Mouse (Mus musculus) cerebellum, postnatal 14 days (tissue): ENCODE data around the gene Myl3.

Source experiments
- DNase-seq, 2 experiments: peaks; one replicate each; pipeline ENCODE4 v3.0.0; 2021; ENCODE audit warnings: mixed read lengths in 2 of 2

The Myl3 gene

DNA sequence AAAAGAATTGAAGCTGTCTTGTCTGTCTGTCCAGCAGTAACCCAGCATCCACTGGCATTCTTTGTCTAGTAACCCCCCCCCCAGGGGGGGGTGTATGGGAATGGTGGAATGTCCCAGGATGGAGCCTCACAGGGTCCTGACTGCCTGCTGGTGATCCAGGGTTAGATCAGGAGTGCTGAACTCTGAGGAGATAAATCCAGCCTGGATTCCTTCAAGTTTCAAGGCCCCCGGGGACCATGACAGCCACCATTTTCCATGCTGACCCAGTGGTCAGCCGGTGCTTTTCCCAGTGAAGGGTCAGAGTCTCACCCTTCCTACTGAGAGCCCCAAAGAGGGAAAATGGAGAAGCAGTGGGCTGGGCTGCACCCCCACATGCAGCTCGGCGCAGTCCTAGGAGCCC is 9.8 kb upstream of the Myl3 start:
- no peak for DNase-seq

DNA sequence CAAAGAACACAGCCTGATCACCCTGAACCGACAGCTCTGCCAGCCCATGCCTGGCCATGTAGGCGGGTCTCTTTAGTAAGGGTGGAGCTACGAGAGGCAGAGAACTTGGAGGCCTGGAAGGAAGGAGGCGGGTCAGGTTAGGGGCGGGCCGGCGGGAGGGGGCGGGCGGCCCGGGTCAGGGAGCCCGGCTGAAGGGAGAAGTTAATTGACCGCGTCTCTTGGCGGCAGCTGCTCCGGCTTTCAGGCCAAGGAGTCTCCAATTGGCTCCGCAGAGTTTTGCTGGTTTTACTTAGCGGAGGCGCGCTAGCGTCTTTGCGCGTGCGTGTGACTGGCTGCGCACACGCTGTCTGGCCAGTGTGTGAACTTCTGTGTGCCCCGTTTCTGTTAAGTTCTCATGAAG is 9.0 kb upstream of the Myl3 start:
- DNase-seq: peak; percentile 45 to 49

DNA sequence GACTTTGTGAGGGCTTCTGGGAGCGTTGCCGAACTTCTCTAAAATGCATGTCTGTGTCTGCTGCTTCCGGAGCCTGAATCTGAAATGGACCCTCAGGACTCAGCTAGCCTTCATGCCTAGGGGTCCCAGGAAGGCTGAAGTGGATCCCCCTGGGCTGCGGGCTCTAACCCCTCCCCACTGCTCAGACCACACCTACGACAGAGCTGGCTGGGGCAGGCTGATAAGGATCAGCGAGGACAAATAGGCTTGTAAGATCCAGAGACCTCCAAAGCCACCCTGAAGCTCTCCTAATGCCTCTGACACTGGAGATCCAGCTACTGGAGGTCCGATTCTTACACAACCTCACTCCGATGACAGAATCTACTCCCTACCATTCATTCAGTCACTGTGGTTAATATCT is 8.6 kb upstream of the Myl3 start:
- no peak for DNase-seq

DNA sequence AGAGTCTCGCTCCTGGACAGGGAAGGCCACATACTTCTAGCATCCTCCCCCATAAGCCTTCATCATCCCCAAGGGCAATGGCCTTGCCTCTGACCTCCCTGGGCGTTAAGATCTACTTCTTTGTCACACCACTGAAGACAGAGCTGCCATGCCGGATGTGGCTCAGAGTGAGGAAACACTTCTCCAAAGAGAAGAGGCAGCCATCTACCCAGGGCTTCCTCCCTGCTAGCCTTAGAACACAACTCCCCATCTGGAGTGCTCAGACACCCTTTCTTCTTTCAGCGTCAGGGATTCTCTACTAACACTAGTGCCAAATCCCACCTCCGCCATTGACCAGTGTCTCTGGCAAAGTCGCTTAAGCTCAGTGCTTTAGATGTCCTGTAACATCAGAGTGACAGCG is 7.5 kb upstream of the Myl3 start:
- no peak for DNase-seq

DNA sequence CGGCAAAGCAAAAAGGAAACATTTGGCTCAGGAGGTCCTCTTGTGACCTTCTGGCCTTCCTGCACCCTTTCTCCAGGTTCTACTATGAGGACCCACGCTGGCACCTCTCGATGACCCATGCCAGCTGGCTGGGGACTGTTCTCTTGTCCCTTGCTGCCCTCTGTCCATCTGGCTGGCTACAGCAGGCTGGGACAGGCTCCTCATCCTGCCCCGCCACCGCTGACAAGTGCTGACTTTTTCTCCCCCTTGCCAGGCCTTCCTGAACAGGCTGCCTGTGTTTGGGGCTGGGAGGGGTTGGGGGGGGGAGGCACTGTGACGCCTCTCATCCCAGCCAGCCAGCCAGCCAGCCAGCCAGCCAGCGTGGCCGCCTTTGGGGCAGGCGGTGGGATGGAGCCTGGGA is 5.3 kb upstream of the Myl3 start:
- DNase-seq: peak in 1 of 2 experiments; percentile 55

DNA sequence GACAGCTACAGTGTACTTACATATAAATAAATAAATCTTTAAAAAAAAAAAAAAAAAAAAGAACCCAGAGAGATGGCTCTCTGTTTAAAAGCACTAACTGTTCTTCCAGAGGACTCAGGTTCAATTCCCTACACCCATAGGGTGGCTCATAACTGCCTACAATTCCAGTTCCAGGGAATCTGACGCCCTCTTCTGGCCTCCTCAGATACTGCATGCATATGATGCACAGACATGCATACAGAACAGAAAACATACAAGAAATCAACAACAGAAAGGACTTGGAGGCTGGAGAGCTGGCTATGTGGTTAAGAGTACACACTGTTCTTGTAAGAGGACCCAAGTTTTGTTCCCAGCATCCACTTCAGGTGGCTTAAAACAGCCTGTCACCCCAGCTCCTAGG is 3.6 kb upstream of the Myl3 start:
- no peak for DNase-seq

DNA sequence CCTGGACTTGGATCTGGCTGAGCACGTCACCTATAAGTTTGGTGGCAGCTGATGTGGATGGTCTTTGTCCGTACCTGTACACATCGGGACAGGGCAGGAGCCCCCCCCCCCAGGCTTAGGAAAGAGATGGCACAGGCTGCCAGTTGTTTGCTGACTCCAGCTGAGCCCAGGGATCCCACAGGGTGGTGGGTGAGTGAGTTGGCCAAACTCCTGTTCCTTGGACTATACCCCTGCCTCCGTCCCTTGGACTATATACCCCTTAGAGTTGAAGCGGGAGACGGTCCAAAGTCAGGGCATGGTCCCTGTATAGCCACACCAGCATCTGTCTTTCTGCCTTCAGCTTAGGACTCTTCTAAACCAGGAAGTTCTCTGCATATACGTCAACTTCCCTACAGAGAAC is 1.7 kb upstream of the Myl3 start:
- no peak for DNase-seq

DNA sequence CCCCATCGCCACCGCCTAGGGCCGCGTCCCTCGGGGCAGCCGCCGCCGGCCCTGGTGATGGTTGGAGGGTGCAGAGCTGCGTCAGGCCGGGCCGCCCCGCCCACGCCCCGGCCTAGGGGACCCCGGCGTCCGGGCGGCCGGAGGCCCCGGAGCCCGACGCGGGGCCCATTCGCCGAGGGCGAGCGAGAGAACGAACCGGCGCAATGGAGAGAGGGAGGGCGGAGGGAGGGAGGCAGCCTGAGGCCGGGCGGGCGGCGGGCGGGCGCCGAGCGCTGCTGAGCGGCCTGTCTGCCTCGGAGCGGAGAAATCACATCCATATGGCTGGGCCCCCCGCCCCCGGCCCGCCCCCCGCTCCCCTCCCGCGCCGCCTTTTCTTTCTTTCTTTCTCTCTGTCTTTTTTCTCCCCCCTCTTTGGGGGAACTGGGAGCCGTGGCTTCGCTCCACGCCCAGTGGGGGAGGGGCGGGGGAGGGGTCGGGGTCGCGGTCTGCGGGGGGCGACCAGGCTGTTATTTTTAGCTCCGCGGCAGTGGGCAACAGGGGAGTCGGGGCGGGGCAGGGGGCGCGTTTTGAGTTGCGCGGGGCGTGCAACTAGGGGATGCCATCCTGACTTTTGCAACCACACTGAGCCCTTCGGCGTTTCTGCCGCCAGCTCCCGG is 762 bp downstream of the Myl3 start:
- peak in 1 of 2 experiments; percentile 43 for DNase-seq

DNA sequence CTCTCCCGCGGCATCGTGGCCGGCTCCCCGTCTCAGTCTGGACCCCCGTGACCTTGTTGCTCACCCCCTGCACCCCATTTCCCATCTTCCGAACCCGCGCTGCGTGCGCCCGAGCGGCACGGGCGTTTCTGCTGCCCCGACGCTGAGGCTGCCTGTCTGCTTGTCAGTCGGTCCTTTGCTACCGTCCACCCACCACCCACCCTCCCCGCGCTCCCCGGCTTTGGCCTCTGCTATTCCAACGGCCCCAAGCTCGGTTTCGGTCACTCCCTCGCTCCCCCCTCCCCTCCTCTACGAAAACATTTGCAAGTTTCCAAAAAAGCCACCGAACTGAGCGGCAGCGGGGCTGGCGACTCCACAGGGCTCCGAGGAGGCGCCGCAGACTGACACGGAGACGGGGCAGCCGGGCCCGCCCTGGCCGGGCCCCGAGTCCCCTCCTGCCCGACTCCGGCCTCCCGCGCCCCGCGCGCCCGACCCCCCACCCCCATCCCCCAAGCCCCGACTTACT is 1.3 kb downstream of the Myl3 start:
- DNase-seq: peak in 1 of 2 experiments; percentile 41

DNA sequence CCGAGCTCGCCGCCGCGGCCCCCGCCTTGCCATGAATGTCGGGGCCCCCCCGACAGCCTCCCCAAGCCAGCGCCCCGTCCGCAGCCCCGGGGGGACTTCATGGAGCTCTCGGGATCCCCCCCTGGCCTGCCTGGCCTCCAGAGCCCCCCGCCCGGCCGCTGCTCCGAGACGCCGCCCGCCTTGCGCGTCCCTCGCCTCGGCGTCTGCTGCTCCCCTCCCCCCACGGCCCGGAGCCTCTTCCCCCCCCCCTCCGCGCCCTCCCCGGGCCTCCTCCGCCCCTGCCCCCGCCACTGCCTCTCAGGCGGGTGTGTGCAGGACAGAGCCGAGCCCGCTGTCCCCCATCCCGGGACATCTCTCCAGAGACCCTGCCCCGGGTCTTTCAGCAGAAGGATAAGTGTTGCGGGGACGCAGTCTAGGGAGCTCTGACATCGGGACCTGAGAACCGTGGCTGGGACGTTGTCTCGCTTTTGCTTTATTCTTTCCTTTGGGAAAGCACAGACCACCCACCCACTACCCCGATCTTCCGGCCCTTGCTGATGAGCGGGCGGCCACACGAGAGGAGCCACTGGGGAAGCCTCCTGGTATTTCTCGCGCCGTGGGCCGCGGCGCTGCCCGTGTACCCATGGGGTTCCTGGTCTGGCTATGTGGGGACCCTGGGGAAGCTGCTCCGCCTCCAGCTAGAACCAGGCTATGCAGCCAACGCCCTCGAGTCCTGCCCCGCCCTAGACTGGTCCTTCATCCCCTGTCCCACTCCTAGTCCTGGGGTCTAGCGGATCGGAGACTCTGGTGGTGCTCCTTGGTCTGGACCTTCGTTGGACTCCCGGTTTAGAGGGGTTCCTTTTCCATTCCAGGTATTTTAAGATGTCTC is 2.0 kb downstream of the Myl3 start:
- DNase-seq: peak in 1 of 2 experiments; percentile 43

DNA sequence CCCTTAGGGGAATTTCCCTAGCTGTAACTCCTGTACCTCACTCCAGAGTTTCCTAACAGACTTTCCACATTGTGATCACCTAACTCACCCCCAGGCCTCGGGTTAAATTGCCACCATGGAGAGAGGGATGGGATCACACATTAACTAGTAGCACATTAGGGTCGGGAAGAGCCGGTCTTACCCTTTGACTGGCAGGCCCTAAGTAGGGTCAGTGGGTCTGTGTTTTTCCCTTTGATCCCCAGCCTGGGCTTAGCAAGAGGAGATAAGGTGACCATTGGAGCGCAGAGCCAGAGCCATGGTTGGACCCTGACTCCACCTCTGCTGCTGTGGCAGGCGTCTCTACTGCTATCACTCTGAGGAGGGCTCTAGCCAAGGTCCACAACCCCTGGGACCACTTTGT is 4.1 kb downstream of the Myl3 start:
- DNase-seq: no peak

DNA sequence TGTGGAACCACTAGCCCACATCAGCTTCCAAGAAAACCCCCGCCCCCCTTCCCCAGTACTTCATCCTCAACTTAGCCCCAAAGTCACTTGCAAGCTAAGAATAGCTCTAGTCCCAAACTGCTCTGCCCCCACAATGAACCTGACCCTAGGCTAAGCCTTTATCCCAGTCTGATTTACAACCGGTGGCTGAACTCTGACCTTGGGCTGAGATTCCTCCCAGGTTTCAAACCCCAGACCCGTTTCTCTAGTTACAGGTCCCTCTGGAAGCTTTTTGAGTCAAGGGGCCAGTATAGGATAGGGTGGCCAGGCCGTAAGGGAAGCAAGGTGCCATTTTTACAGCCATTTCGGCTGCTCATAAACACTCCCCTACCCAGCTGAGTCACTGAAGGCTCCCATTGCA is 4.6 kb downstream of the Myl3 start:
- DNase-seq: no peak

DNA sequence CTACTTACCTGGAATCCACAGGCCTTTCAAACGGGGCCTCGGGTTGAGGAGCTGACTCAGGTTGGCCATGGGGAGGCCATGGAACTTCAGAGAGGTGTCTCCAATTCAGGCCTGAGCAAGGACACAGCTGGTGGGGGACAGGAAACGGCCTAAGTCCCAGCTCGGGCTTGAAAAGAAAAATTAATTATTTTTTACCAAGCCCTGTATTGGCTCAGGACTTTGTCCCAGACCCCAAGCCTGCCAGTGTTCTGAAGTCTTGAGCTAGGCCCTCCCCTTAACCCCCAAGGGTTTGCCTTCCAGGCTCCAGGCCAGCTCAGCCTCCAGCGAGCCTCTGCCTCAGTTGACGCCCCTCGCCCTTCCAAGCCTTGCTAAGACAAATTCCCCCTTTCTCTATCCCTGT is 5.3 kb downstream of the Myl3 start, which contains the start of gene Pth1r:
Pth1r (minus strand) TSS at position 185 of the 400 bp plus-strand sequence.
- DNase-seq: no peak

DNA sequence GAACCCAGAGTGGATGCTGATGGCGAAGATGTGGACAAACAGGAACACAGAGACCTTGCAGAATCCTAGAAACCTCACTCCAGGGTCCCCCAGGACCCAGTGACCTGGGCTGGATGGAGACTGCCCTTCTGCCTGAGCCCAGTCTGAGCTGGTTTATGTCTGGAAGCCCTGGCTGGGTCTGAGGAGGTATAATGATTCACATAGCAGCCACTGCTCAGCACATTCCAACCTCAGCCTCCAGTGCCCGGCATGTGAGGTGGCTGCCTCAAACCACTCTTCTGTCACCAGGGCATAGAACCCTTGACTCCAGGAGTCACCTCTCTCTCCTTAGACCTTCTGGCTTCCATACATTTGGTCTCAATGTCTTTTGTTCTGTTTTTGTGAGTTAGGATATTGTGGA is 6.8 kb downstream of the Myl3 start:
- no peak for DNase-seq

DNA sequence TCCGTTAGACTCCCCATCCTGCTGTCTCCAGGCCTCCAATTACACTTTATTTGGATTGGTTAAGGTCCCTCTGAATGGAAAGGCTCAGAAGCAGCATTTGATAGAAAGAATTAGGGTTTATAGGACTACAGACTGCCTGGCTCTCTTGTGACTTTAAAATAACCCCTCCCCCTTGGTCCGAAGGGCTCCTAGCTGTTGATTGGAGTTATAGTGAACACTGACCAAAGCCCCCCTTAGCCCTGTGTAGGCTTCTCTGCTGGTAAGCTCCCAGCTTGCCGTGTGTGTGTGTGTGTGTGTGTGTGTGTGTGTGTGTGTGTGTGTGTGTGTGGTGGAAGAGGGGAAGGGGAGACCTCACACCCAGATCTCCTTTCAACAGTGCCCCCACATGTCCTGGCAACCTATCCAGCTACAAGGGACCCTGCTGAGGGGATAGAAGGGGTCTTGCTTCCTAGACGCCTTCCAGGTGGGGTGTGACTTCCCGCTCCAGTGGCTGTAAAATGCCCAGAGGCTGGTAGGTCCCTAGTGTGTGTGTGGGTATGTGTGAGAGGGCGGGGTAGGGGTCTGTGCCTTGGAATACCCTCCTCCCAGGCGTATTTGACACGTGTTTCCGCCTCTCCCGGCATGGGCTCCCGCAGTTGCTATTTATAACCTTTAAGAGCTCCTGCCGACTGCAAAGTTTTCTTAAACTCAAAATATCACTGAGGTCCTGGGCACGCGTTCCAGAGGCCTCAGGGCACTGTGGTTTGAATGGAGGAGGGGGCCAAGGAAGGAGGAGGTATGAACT is 8.9 kb downstream of the Myl3 start:
- no peak for DNase-seq

DNA sequence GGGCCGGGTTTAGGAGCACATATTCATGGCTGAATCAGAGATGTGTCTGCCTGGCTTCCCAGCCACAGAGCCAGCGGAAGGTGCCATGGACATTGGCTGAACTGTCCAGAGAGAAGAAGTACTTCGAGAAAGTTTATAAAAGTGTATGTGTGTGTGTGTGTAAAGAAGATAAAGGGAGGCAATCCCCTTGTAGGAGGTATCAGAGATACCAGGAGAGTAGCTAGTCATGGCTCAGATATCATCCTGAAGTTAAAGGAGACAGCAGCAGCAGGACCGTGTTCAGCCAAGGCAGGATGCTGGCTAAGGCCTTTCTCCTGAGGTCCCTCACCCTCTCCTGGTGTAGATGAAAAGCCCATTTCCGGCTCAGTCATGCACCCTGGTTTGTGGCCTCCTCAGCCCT is 9.8 kb downstream of the Myl3 start:
- DNase-seq: no peak

DNA sequence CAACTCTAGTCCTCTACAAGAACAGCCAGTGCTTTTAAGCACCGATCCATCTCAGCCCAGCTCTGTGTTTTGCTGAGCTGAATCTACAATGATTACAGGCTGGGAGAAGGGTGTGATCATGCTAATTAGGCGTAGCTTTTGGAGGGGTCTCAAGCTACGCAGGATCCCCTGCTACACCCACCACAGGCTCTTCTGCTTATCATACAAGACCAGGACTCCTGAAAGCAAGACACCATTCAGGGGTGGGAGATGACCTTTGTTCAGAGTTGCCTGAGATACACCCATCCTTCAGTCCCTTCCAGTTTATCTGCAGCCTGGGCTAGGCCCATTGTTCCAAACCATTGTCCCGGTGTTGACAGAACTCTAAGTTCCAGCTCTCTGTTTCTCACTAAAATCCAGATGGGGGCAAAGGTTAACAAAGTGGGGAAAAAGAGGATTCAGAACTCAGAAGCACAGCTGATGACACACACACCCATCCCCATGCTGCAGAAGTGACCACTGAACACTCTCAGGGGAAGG is 11.3 kb downstream of the Myl3 start:
- DNase-seq: no peak

DNA sequence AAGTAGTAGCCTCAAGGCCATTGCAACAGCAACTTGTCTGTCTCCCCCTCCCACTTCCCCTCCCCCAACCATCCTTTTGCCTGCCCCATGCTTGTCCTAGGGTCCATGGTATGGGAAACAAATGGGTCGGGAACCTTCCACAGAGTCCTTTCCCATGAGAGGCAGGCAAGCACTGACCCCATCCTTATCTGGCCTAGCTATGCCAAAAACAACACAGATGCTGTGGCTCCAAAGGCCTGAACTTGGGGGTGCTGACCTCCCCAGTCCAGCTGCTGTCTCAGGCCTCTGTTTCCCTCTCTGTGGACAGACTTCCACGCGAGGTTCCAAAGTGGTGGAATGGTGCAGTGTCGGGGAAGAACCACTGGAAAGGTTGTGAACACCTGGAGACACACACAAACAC is 12.1 kb downstream of the Myl3 start:
- DNase-seq: no peak

DNA sequence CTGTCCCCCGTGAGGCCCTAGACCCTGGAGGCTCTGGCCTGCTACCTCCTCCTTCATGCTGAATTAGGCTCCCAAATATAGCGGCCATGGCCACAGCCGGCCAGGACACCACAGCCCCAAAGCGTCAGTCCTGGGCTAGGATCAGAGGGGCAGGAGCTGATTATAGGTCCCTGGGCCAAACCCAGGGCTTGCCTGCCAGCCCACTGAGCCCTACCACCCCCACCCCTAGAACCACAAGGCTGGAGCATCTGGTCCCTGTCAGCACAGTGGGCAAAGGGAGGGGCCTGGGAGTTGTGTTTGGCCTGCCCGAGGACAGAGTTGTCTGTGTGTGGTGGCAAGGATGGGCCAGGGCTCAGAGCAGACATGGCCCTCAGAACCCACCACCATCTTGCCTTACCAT is 16.2 kb downstream of the Myl3 start:
- no peak for DNase-seq

DNA sequence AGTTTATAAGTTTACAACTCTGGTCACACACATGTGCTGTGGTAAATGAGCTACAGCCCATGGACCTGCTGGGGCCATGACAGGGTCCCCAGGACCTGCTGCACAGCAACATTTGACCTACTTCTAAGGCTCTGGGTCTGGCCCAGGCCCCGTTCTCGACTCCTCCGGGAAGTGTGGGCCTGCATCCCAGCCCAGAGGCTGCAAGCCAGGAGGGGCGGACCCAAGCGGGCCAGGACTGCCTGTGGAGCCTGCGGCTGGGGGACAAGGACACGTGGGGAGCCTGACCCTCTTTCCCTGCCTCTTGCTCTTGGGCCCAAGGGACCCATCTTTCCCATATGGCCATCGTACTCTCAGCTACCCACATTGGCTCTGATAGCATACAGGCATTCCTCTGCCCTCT is 16.9 kb downstream of the Myl3 start:
- DNase-seq: peak; percentile 39 to 51

DNA sequence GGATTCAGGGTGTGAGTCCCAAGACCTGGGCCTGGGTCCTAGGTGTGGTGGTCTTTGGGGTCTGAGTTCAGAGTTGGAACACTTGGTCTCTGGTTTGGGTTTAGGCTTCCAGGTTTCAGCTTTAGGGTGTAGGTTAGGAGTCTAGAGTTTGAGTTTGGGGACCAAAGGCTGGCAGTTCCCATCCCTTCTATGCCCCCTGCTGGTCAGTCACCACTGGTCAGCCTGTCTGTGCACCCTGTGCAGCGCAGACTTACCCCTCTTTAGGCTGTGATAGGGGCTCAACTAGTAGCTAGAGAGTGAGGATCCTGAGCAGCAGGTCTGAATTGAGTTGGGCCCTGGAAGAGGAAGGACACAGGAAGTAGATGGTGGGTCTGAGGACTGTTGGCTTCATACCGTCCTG is 17.6 kb downstream of the Myl3 start:
- peak; percentile 25 to 44 for DNase-seq

DNA sequence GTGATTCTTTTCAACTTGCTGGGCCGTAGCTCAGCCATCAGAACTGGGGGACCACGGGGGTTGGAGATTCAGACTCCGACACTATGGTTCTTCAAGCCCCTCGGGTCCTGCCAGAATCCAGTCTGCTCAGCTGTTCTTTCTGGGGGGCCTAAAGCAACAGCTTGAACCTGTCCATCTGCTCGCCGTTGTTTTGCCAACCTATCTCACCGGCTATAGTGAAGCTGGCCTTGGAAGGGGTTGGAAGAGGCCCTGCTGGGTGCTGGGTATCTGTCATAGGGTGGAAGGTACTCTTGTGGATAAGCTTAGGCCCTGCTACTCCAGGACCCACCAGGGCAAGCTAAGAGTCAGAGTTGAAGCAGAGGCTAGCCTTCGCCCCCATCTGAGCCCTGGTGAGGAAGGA is 19.2 kb downstream of the Myl3 start:
- peak in 1 of 2 experiments; percentile 28 for DNase-seq

DNA sequence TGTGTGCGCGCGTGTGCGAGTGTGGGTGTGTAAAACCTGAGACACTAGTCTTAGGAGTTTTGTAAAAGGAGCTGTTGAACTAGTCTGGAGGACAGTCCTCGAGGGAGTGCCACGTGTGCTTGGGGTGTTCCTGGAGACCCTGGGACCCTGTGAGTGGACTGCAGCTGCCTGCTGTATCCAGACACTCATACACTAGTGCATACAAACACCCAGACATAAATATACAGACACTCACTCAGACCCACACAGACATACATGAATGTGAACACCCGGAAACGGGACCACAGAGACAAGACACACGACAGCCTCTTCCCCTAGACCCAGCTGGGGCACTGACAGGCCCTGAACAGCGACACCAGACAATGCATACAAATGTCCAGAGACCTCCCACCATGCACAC is 21.1 kb downstream of the Myl3 start:
- DNase-seq: no peak
